Mouse (Mus musculus): ENCODE results near the gene Plekhm2.

The Plekhm2 gene

GRCm38 (mm10) chr4:141602523-141603223, 62.0 kb downstream of the Plekhm2 start:
- DNase-seq = peak; percentile 51 to 66

- DNase-seq = peak; percentile 35 to 57
Observed at GRCm38 (mm10) chr4:141601148-141601862, 63.4 kb downstream of the Plekhm2 start.

- DNase-seq = no peak
Observed at GRCm38 (mm10) chr4:141600364-141600763, 64.3 kb downstream of the Plekhm2 start.

- peak; percentile 27 to 65 for DNase-seq
Observed at GRCm38 (mm10) chr4:141599251-141600141, 65.2 kb downstream of the Plekhm2 start.

GRCm38 (mm10) chr4:141598894-141599250, 65.8 kb downstream of the Plekhm2 start:
- DNase-seq = no peak

GRCm38 (mm10) chr4:141598199-141598893, 66.4 kb downstream of the Plekhm2 start:
- peak; percentile 60 to 67 for DNase-seq

- no peak for DNase-seq
Observed at GRCm38 (mm10) chr4:141596700-141597328, 67.9 kb downstream of the Plekhm2 start.

- peak; percentile 74 to 83 for DNase-seq
Observed at GRCm38 (mm10) chr4:141595605-141596268, 69.0 kb downstream of the Plekhm2 start.

- DNase-seq = no peak
Observed at GRCm38 (mm10) chr4:141595138-141595537, 69.6 kb downstream of the Plekhm2 start.

- peak in 1 of 2 experiments; percentile 72 for DNase-seq
Observed at GRCm38 (mm10) chr4:141591547-141591946, 73.2 kb downstream of the Plekhm2 start.

- DNase-seq = no peak
Observed at GRCm38 (mm10) chr4:141583919-141584318, 80.8 kb downstream of the Plekhm2 start.

- DNase-seq = no peak
Observed at GRCm38 (mm10) chr4:141581051-141581450, 83.6 kb downstream of the Plekhm2 start.

GRCm38 (mm10) chr4:141578833-141579232, 85.9 kb downstream of the Plekhm2 start:
- DNase-seq = no peak

GRCm38 (mm10) chr4:141576877-141577276, 87.8 kb downstream of the Plekhm2 start:
- DNase-seq = peak; percentile 38 to 50

- peak; percentile 38 to 59 for DNase-seq
Observed at GRCm38 (mm10) chr4:141576404-141576803, 88.3 kb downstream of the Plekhm2 start.

All from kidney, postnatal 25 days (tissue).